Mouse (Mus musculus) thymus, postnatal 0 days (tissue): ENCODE measurements around the gene Reg4. TPM values are rescaled to one million over a fixed set of nuclear protein-coding genes. Genes with fewer than 3 reads are reported as not detected.

Experiments used
- DNase-seq: peaks from one replicate; pipeline ENCODE4 v3.0.0-alpha.2; 2015; ENCODE audit warnings: low spot score
- polyA plus RNA-seq: library from polyadenylated mRNA; unstranded; fragments of >200 nt; fragmentation: Nextera tagmentation; extraction: Ambion mirVana; gene quantifications from 2 replicates; pipeline ENCODE4 v1.2.1, GENCODE M21; 2015

The Reg4 gene
- polyA plus RNA-seq, 1 experiment from 2014 or later = 0.59 TPM

DNA sequence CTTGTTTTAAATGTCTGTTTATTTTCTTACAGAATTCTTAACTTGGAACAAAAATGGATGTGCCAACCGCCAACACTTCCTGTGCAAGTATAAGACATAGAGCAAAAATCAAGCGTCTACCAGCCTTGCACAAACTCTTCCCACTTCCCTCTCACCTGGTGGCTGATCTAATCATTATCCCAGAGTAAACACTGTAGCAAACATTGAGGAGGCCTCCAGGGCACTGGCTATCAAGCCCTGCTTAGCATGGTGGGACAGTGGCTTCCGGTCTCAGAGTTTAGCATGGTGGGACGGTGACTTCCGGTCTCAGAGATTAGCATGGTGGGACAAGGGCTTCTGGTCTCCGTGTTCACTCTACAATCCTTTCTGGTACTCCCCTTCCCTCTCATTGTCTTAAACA lies 14.3 kb downstream of the Reg4 start:
- no peak for DNase-seq

DNA sequence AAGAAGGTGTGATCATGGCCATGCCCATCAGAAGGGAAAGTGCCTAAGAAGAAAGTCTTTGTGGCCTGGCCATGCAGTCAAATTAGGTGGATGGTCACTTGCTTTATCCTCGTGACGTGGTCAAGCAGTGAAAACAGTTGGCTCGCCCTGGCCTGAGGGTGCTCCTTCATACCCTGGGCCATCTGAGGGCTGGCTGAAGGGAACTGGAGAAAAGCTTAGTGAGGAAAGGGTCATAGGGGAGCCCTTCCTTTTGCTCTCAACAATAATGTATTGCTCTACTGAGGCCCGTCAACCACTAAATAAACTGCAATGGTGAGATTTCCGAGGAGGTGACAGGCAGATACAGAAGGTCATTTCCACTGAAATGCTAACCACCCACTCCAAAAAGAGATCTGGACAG lies 15.3 kb downstream of the Reg4 start:
- no peak for DNase-seq

DNA sequence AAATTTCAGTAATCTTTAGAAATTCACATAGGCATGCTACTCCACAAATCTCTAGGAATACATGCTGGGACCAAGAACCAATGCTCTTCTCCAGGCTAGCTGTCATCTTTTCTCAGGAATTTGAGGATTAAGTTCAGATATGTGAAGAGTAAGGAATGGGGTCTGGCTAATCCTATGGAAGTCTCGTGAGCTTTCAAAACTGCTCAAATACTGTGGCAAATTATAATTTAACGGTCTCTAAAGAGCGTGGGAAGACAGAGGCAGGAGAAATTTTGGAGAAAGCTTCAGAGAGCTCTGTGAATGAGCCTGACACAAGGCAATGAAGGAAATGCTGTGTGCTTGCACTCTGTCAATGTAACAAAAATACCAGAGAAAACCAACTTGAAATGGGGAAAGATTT lies 16.2 kb downstream of the Reg4 start:
- DNase-seq = no peak

DNA sequence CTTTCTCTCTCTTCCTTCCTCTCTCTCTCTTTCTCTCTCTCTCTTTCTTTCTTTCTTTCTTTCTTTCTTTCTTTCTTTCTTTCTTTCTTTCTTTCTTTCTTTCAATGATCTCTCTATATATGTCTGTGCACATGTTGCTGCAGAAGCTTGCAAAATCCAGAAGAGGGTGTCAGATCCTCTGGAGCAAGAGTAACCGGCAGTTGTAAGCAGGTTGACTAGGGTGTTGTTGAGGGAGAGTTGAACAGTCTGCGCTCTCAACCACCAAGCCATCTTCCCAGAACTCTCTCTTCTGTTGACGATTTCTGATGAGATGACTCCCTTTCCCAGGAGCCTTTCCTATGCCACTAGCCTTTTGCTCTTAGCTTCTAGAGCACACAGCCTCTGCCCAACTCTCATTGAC lies 20.1 kb downstream of the Reg4 start:
- no peak for DNase-seq

DNA sequence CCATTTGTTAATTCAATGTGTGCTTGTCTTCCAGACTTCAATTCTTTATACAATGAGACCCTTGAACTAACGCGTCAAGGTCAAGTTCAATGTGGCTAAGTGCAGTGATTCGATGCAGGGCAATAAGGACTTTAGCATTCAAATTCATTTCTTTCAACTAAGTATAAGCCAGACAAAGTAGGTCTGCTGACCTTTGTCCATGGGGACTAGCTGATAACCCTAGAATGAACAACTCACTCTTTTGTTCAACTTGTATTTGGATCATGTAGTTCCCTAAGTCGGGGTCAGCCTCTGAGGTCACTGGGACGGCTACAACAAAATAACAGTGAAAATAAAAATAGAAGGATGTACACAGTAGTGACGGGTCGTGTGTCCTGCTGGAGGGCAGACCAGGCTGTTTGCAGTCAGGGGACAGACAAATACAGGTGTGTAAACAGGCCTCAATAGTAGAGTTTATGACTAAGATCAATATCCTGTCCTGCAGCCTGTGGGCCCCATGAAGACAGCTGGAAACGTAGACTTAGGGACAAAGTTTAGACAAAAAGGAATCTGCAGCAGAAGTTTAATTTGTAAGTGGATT lies 20.6 kb downstream of the Reg4 start:
- DNase-seq = no peak

DNA sequence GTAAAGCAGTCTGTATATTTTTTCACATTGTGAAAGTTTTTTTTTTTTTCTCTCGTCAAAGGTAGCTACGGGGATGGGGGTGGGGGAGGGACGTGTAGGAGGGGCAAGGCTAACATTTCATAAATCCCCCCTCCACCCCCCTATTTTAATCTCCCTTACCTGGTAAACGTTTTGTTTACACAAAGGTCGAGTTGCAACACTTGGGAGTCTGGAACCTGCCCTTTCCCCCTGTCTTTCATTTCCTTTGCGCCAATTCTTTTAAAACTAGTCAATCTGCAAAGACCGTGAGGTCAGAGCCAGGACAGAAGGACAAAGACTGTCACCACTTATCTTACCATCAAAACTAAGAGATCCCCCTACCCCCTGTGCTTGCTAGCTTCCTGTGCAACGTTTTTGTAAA lies 23.9 kb downstream of the Reg4 start:
- DNase-seq = no peak

DNA sequence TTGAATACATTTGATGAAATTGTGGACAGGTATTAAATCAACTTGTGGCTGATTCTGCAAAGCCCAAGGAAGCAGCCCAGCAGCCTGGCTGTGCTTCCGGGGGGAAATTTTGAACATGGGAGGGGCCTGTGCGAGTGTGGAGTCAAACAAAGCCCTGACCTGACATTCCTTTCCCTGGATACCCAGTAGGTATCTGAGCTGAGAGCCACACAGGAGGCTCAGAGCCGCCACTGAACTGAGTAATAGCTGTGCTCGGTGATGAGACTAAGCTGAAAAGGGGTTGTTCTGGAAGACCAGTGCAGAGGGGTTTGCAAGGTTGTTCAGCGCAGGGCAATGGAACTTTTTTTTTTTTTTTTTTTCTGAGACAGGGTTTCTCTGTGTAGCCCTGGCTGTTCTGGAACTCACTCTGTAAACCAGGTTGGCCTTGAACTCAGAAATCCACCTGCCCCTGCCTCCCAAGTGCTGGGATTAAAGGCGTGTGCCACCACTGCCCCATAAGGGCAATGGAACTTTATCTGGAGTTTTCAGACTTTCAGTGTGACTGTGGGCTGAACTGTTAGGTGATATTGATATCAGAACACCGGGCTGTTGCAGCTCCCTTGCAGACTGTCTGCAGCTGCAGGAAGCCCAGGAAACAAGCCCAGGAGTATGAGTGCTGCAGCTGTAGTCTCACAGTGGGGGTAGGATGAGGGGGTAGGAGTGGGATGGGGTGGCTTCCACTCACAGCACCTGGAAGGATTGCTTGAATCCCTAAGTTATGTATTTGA lies 25.2 kb downstream of the Reg4 start:
- no peak for DNase-seq

DNA sequence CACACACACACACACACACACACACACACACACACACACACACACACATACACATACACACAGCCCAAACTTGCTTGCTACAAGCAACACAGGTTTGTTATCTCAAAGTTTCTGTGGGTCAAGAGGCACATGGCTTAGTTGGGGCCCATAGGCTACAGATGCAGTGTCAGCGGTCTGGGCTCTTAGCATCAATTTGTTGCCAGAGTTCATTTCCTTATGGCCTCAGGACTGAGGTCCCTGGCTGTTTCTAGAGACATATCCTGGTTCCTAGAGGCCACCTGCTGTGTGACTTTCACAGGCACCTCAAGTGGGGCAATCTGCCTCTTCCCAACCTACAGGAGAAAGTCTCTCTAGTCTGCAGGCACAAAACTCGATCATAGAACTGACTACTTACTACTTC lies 27.4 kb downstream of the Reg4 start:
- DNase-seq = no peak

DNA sequence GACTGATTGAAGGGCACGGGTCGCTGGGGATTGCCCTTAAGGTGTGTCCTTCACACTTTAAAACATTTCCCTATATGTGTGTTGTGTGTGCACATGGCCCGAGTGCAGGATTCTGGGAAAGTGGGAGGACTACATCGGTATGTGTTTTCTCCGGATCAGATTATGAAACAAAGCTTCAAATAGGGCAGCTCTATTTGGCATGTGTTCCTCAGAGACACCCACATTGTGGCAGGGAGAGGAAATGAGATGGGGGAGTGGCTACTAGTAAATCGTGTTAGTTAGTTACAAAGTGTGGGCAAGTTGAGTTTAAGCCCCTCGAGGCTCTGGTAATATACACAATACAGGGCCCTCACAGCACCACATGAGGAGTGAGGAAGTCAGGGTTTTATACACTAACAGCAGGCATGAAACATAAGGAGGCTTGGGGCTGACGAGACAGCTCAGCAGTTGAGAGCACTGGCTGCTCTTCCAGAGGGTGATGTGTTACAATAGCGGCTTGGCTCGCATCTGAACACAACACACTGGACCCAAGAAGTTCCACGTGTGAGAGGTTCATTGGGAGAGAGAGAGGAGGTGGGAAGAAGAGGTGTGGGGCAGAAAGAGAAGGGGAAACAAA lies 28.0 kb downstream of the Reg4 start:
- DNase-seq = no peak

DNA sequence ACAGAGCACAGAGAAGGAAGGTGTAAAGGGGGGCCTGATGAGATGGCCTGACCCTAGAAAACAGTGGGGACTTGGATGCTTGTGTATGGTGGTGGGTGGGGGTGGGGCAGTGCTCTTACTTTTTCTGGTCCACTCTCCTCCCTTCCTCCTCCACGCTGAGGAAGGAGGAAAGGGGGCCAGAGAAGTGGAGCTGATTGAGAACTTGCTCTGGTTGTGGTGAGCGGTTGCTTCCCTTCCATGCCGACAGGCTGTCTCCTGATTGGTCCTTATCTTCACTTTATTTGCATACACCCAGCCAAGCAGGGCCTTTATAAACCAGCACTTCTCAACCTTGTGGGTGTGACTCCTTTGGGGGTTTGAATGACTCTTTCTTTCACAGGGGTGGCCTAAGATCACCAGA lies 32.1 kb downstream of the Reg4 start:
- peak; percentile 11 for DNase-seq

DNA sequence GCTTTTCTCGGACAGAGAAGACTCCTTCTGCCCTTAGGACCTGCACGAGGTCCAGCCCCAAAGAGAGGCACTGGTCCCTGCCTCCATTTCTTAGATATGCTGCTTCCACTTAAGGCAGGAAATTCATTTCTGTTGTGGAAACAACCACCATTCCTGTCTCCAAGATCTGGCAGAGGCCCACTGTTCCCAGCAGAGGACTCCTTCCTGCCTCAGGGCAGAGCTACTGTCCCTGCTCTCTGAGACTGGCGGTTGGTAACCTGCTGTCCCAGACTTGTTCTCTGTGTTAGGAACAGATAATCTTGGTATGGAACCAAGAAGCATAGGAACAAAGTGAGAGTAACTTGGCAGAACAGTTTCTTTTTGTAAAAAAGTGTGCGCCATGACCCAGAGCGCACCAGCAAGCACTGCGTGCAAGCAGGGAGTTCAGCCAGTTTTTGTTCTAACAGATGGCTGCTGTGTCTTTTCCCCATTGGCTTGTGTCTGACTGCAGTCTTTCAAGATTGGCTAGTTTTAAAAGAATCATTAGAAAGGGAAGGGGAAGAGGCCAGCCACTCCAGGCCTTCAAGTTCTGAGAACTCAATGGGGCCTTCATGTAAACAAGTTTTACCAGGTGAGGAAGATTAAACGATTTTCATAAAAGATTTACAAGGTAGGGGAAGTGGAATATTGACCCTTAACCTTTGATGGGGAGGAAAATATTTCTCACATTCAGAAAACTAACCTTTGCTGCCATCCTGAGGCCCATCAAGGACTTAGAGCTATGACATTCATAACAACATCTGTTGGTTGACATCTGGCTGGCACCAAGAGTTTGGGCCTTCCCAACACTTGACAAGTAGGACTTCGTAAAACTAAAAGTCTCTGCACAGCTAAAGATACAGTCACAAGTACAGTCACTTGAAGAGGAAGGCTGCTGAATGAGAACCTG lies 33.0 kb downstream of the Reg4 start:
- DNase-seq = no peak

DNA sequence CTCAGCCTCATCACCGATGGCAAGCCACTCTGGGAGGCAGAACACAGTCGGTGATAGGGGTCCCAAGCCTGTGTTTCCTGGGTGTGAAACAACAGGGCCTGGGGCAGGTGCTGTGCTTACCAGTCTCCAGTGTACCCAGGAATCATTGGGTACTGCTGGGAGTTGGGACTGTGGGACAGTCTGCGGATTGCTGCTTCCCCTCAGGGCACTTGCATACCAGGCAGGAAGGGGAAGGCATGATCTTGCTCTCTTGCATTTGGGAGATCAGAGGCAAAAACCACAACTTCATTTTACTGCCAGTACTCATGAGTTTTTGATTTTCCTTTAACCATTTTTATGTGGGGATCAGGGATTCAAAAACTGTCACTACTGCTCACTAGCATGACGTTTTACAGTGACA lies 36.8 kb downstream of the Reg4 start:
- no peak for DNase-seq

DNA sequence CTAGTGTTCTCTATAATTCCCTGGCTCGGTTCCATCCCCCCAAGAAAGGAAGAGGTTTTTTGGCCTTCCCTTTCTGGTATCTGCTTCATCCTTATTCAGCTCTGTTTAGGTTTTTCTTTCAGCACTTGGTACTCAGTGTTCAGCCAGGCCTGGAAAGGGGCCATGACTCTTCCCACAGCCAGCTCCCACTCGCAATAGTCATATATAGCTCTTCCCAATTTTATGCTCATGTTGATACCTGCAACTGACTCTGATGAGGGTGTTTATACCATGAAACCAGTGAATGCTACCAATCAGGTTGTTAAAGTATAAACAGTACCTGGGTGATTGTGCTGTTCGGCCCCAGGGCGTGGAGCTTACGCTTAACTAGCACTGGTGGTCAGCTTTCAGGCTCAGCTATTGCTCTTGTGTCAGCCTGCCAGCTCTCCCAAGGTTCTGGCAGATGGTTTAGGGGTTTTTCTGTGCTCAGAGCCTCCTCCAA lies 37.4 kb downstream of the Reg4 start:
- no peak for DNase-seq

DNA sequence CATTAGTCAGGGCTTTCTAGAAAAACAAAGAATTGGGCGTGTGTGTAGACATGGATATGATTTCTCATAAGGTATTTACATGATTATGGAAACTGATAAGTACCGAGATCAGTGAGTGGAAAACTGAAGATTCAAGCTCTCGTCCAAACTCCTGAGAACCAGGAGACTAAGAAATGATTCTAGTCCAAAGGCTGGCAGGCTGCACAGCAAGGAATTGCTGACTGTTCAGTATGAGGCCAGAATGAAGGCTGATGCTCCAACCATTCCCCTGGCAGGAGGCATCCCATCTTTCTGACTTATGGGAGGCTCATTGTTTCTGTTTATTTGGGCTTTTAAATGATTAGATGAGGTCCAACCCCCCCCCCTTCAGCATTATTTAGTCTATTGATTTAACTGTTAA lies 38.6 kb downstream of the Reg4 start:
- DNase-seq = no peak

DNA sequence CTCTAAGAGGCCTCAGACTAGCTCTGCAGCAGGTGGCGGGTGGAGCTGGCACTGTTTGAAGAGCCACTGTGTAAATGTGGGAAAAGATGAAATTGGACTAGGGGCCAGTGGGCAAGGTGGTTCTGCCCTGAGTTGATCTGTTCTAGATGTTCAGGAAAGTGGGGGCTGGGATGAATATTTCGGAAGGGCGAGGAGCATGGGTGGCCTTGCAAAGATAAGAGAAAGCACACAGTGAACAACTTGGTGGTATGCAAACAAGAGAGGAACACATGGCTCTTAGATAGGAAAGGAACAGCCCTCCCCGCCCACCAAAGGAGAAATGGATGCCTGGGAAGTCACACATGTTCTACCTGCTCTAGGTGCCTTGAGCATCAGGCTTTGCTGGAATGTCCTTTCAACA lies 39.5 kb downstream of the Reg4 start:
- no peak for DNase-seq

DNA sequence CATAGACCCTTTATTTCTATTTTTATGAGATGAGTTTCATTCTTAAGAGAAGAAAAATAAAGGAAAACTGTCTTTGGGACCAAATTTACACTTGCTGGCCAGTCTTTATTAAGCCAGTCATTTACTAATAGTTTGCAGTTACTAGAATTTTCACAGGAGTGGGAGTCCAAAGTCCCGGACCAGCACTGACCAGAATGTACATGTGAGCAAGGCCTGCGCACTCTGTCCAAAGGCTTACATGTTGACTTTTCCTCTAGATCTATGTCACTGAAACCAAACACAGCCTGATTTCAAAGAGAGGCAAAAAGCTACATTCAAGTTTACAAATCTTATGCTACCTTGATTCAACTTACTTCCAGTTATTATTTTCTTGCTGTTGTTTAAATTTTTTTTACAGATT lies 40.2 kb downstream of the Reg4 start:
- no peak for DNase-seq

DNA sequence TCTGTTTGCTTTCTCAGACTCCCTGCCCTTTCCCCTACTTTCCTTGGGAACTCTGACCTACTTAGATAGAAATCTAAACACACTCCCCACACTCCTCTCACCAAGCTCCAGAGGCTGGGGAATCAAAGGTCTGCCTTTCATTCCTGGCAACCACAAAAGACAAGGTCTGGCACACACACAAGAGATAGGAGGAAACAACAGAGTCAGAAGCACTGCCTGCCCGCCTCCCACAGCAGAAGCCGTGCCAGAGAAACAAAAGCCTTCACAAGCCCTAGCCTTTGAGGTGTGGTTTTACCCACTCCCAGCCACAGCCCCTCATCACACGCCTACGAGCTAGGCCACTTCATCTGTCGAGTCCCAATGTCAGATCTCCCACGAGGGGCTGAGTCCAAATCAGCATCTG lies 45.3 kb downstream of the Reg4 start:
- DNase-seq = peak; percentile 20

DNA sequence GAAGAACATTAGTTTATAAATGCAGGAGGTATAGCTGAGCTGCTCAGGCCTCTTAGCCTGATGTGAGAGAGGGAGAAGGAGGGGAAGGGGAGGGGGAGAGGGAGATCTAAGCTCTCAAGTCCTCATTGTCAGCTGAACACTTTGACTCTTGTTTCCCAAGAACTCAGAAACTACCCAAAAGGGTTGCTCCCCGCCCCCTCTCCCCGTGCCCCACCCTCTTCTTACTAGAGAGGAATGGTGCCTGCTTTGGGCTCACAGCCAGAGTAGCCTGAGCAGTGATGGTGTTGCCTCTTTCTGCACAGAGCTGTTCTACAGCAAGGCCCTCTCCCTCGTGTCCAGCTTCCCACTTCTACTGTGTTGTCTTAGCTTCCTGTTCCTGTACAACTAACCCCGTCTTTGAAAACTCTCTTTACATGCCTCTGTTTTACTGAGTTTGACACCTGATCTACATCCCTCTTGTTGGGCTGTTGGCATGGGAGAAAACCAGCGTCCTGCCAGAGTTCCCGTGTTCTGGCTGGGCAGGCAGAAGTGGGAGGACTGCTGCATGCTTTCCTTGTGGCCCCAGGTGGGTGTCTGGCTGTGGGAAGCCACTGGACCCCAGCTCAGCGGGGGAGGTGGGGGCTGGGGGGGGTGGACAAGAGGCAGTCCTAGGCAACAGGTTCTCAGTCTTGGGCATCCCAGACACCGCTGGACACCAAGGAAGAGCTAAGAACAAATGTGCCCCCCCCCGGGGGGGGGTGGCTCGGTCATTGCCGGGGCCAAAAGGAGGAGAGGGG lies 51.9 kb downstream of the Reg4 start:
- DNase-seq = no peak

DNA sequence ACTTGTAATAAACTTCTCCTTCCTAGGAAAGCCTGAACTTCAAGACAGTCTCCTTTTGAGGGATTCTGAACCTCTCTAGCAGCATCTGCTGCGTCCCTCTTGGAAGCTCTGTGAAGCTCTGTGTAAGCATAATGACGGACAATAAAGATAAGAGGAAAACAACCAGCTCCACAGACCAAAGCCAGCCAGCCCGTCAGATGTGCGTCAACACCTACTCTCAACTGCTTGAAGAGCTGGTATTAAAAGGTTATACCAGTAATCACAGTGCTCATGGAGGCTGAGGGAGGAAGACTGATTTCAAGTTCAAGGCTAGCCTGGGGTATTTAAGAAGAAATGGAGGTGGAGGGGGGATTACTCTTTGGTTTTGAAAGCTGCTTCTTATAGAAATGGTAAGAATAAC lies 57.7 kb downstream of the Reg4 start:
- DNase-seq = peak; percentile 37

DNA sequence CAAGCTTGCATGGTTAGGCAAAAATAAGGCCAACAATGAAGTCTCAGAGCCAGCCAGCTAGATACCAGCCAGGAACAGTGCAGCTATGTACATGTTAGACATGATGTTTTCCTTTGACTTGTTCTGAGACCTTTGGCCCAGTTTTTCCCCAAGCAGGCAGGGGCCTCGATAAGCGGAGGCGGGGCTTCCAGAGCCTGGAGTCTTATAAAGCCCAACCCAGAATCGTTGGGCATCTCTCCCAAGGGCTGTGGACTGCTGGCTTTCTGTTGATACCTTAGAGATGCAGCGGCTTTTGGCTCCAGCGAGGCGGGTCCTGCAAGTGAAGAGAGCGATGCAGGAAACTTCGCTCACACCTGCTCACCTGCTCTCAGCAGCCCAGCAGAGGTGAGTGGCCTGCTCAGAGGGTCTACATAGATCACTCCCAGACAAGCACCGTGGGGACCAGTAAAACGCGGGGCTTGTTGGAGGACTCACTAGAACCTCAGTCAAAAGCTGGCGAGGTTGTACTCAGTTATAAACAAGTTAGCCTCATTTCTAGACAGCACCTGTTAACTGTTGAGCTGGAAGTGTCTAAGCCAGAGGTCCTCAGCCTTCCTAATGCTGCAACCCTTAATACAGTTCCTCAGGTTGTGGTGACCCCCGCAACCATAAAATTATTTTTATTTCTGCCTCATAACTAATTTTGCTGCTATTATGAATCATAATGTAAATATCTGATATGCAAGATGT lies 58.4 kb downstream of the Reg4 start, which contains the start of gene Hmgcs2:
Gene Hmgcs2 (plus strand): TSS at position 232 of the 729 bp plus-strand sequence.
- DNase-seq = peak; percentile 44
